Mouse (Mus musculus): ENCODE measurements around the gene Zfhx3.
A peak's percentile ranks its signal among the peaks of the same experiment; 100 is the strongest.

The Zfhx3 gene

GRCm38 (mm10) chr8:108098598-108098997 lies 156.2 kb downstream of the Zfhx3 start:
- no peak for DNase-seq (ENCODE audit: low spot score in 2 of 2)

DNA sequence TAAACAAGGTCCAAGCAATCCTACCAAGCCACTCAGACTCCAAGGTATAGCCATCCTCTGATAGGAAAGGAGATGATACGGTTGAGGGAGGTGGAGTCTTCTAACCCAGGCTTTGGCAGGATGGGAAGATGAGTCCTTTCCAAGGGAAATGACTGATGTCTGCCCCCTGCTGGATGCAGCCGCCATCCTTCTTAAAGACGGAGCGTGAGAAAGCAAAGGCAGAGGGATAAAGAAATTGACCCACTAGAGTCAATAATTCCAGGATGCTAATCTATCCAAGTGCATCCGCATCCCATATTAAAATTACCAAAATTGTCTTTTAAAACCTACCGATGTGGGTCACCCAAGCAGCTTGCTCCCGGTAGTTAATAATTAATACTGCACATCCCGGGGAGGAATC lies 158.7 kb downstream of the Zfhx3 start:
- DNase-seq (ENCODE audit: low spot score in 2 of 2), result peak; percentile 12 to 19

DNA sequence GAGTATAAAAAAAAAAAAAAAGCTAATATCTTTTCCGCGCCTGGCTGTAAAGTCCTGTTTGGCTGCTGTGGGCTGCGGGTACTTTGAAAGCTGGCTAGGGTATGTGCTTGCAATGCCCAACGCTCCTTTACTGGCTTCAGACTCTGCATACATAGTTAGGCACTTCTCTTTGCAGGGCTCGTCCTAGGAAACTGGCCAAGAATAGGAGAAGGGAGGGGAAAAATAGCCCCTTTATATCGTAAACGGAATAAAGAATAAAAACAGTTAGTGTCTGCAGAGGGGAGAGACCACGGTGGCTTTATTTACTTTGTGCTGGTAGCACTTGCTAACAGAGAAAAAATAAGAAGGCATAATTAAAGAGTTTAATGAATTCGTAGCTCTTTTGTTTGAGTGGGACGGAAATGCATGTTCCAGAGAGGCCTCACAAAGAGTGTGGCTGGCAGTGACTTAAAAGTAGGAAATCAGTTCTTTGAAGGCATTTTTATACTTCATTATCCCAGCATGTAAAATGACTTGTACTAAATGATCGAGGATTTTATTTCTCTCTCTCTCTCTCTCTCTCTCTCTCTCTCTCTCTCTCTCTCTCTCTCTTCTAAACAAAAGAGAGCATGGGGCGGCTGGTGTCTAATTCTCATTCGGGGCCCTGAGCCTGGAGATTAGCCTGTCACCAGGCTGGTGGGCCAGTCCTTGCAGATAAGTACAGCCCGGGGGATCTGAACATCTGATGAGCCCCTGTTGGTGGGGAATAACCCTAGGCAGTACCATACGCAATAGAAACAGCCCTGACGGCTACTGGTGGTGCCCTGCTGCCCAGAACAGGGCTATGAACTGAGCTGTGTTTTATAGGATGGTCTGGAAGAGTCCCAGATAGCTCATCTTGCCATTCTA lies 159.8 kb downstream of the Zfhx3 start:
- DNase-seq (ENCODE audit: low spot score in 2 of 2), result peak in 1 of 2 experiments; percentile 13

DNA sequence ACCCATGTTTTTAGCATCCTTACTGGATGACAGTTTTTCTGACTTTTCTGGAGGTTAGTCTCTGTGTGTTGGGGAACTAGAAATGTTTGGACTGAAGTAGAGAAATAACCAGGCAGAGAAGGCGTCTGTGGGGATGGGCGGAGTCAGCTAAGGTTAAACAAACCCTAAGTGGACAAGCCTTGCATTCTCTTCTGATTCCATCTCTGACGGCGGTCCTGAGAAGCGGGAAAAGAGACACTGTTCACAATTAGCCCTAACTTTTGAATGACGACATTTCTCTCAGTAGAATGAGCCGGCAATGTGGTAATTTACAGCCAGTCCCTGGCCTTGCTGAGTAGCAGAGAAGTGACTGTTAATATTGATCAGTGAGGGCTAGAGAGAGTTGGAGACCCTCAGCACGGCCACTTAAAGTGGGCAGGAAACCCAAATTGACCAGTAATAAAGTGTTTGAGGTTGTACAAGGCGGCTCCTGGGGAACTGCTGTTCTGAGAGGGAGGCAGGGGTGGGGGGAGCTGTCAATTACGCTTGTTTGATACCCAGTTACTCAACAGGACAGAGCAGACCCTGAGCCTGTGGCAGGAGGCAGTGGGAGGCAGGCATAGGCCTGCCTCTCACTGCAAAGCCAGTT lies 162.1 kb downstream of the Zfhx3 start:
- DNase-seq (ENCODE audit: low spot score in 2 of 2), result no peak

DNA sequence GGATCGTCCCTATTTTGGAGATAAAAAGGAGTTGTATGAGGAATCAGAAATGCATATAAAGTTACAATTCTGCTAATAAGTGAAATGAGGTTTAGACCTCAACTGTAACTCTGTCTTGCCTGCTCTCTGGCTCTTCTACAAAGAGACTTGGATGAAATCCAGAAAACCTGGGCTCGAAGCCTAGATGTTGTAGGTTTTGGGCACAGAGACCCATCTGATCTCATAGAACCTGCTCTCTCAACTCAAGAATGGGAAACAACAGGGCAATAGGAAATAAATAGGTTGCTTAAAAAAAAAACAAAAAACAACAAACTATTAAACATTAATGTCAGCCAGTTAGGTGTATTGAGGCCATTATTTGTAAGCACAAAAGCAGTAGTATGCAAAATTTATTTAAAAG lies 182.6 kb downstream of the Zfhx3 start:
- no peak for DNase-seq (ENCODE audit: low spot score in 2 of 2)

DNA sequence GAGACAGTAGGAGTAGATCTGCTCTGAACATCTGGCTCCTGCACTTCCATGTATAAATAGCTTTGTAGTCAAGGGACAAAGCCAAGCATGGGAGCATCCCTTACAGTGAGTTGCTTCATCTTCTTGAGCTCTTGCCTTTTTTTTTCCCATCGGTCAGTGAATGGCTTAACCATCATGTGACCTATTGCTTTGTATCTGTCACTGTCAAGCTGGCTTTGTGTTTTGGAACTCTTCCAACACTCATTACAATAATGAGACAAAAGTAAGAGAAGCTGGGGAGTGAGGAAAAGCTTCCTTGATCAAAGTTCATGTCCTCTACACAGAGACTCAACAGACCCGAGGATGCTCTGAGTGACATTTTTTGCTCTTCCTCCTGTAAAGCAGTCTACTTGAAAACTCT lies 183.0 kb downstream of the Zfhx3 start:
- no peak for DNase-seq (ENCODE audit: low spot score in 2 of 2)

DNA sequence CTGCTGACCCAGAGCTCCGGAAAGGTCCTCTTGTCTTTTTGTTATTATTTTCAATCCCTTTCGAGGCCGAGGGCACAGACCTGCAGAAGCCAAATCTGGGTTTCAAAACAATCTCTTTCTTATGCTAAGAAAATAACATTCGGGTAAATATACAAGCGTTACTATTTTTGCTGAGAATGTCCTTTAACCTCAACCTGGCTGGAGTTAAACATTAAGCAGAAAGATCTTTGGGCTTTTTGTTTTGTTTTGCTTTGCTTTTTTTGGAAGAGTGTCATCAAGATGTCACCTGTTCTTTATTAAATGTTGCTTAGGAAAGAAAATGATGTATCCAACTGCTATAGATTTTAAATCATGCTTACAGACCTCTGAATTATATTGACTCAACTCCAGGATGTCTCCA lies 204.1 kb downstream of the Zfhx3 start:
- DNase-seq (ENCODE audit: low spot score in 2 of 2), result no peak

DNA sequence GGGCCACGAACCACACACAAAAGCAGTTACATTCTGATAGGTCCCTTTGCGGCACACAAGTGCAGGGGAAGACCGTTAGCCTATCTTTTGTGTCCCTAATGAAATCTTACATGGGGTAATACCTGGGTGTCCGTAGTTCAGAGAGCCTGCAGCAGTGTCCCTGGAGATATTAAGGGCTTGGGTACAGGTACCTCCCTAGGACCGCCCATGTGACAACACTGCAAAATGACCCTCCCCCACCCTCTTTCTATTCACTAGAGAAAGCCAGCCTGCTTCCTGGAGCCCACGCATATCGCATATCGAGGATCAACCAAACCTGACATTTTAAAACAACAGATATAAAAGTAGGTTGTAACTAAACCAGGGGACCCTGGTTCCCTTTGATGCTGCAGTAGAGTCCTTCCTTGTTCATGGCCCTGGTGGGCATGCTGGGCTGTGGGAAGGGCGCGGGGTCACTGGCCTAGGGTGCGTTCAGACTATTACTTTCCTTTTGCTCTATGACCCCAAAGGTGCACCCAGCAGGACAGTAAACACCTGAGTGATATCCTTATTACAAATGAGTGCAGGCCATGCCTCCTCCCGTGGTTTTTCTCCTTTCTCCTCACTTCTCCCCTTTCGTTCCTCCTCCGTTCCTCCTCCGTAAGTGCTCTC lies 206.3 kb downstream of the Zfhx3 start:
- no peak for DNase-seq (ENCODE audit: low spot score in 2 of 2)

DNA sequence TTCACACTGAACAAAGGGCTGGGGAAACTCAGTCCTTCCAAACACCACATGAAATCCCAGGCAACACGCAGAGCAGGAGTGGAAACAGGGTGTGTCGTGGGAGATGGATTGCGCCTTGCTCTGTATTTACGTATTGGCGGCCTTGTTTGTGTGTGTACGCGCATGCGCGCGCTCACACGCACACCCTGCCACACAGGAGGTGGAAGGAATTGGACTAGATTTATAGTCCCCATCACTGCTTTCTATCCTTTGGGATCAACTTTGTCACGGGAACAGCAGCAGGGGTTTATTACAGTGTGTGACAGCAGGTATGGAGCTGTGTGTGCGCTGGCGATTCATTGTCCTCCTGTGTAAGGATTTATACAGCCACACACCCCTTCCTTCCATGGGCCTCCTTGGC lies 228.4 kb downstream of the Zfhx3 start:
- no peak for DNase-seq (ENCODE audit: low spot score in 2 of 2)

DNA sequence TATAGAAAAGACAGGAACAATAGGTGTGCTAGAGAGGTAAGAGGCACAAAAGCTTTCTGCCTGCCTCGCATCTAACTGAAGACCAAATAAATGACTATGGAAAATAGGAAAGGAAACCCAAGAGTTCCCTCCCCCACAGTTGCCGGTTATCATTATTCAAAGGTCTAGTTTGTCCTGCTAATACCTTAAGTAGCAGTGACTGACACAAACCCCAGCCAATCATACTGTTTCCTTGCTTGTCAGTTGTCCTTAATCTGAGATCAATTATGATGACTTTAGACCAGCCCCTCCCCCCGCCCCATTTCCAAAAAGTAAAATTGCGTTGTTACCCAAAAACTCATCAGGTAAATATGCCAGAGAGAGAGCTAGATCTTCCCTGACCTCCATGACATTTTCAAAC lies 240.9 kb downstream of the Zfhx3 start:
- DNase-seq (ENCODE audit: low spot score in 2 of 2), result no peak

GRCm38 (mm10) chr8:108183948-108184347 lies 241.5 kb downstream of the Zfhx3 start:
- DNase-seq (ENCODE audit: low spot score in 2 of 2), result no peak

- no peak for DNase-seq (ENCODE audit: low spot score in 2 of 2)
Measured at GRCm38 (mm10) chr8:108186289-108186688, 243.8 kb downstream of the Zfhx3 start.

GRCm38 (mm10) chr8:108188044-108188443 lies 245.6 kb downstream of the Zfhx3 start:
- DNase-seq (ENCODE audit: low spot score in 2 of 2), result no peak

- no peak for DNase-seq (ENCODE audit: low spot score in 2 of 2)
Measured at GRCm38 (mm10) chr8:108194571-108194970, 252.1 kb downstream of the Zfhx3 start.

- no peak for DNase-seq (ENCODE audit: low spot score in 2 of 2)
Measured at GRCm38 (mm10) chr8:108215026-108215425, 272.6 kb downstream of the Zfhx3 start.

- DNase-seq (ENCODE audit: low spot score in 2 of 2), result no peak
Measured at GRCm38 (mm10) chr8:108218171-108218840, 275.9 kb downstream of the Zfhx3 start.

- no peak for DNase-seq (ENCODE audit: low spot score in 2 of 2)
Measured at GRCm38 (mm10) chr8:108220511-108220910, 278.1 kb downstream of the Zfhx3 start.

DNA sequence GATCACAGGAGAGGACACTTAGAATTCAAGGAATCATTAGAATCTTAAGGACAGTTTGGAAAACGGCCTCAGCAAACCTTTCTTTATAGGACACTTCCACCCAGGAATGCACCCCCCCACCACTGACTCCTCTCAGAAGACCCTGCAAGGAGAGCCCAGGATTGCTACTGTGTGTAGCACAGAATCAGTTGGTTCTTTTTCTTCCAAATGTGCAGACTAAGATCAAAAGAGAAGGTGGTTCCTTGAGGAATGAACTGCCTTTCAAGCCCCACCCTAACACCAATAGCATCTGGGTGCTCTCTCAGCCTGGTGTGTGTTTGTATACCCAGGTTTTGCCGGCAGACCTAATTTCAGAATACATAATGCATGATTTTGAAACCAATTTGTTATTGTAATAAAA lies 279.6 kb downstream of the Zfhx3 start:
- DNase-seq (ENCODE audit: low spot score in 2 of 2), result no peak

GRCm38 (mm10) chr8:108232326-108232725 lies 289.9 kb downstream of the Zfhx3 start:
- DNase-seq (ENCODE audit: low spot score in 2 of 2), result no peak

- DNase-seq (ENCODE audit: low spot score in 2 of 2), result no peak
Measured at GRCm38 (mm10) chr8:108234481-108234880, 292.0 kb downstream of the Zfhx3 start.

DNA sequence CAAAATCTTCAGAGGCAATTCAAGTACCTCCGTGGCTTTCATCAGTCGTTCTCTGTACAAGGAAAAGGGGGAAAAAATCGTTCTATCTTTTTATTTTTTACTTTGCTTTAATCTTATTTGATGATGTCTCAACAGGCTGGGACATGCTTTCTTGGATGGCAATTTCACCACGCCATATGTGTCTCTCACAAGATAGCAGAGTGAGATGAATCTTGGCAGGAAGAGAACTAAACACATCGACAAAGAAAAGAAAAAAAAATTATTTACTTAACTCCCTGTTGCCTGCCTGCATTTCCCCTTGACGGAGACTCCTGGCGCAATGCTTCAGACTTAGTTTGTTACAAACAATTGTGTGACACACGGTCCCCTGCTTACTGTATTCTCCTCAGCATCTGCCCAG lies 294.3 kb downstream of the Zfhx3 start:
- no peak for DNase-seq (ENCODE audit: low spot score in 2 of 2)

- DNase-seq (ENCODE audit: low spot score in 2 of 2), result peak; percentile 9 to 12
Measured at GRCm38 (mm10) chr8:108239531-108239930, 297.1 kb downstream of the Zfhx3 start.

Measured in right cerebral cortex, postnatal 36 days (tissue).